Mouse (Mus musculus) adrenal gland (tissue): ENCODE results near the gene Mgat4d.
"Not testable (repeated sequence)": the region's sequence is repeated elsewhere in the genome, so short reads cannot be mapped to it uniquely, and the experiment has no call there.

ENCODE experiments used
- intact Hi-C: fragments of 180-260 bp; cut with DNase I; formaldehyde crosslinking; loops from one replicate; pipeline ENCODE4 v1.15.1; 2025

Mgat4d gene

DNA sequence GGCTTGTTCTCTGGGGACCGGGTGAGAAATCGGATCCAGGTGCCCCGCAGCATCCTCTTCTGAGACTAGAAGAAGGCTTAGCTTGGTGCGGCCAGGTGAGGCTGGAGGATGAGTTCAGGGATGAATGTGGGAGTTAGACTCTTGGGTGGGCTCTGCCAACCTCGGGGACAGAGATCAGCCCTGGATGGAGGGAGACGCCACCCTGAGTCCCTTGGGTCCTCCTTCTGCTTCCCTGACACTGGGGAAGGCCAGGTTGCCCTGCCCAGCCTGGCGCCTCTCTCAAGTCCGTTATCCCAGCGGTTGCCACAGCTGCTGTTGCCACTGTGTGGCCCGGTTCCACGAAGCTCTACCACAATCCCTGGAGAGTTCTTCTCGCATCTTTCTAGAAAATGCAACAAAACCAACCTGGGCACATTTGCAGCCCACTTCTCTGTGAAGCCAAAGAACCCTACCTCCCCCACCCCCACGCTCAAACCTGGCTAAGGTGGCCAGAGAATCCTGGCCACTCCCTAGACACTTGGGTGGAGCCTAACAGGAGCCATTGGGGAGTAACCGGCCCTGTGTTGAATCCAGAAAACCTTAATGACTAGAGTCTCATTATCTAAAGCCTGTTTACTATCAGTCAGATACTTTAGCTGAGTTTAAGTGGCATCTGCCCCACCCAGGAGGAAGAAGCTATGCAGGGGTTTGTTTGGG, 41.9 kb downstream of the Mgat4d start:
- intact Hi-C loops = no loop called here

DNA sequence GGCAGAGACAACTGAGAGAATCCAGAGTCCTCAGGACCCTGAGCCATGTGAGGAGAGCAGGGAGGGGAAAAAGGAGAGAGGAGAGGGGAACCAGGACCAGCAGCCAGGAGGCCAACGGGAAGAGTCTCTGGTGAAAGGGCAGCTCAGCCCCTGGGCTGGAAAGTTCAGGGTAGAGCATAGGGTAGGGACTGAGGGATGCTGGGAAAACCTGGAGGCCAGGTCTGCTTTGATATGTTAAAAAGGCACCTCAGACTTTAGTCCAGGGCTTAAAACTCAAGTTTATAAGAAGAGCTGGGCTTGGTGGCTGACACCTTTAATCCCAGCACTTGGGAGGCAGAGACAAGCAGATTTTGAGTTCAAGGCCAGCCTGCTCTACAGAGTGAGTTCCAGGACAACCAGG, 44.2 kb downstream of the Mgat4d start:
- intact Hi-C loops = no loop called here

DNA sequence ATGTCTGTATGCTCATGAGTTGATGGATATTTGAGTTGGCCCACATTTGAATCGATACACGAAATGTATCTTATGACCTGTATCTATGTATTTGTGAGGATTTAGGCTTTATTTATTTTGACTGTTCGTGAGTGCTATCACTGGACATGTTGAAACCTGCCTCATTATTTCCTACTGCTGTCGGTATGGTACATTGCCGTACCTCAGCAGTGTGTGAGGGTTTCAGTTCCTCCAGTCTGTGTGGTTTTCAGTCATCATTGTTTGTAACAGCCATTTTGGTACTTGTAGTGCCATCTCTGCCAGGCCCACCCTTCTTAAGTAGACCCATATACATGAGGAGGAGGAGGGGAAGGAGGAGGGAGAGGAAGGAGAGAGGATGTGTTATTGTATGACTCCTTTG, 46.1 kb downstream of the Mgat4d start:
- intact Hi-C loops = no loop called here

DNA sequence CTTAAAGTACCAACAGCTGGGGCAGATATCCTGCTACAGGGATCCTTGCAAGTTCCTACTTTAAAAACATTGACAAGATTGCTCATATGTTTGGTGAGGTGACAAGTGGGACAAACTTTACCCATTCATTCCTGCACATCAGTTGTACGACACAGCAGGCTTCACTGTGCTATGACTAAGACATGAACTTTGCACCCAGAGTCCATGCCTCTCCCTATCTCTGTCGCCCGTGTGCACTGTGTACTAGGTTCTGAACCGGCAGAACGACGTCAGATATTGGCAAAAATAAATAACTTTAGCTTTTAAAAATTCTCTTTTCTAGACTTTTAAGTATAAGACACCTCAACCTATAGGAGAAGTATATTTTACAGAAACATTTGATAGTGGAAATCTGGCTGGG, 48.4 kb downstream of the Mgat4d start:
- intact Hi-C loops = no loop called here

DNA sequence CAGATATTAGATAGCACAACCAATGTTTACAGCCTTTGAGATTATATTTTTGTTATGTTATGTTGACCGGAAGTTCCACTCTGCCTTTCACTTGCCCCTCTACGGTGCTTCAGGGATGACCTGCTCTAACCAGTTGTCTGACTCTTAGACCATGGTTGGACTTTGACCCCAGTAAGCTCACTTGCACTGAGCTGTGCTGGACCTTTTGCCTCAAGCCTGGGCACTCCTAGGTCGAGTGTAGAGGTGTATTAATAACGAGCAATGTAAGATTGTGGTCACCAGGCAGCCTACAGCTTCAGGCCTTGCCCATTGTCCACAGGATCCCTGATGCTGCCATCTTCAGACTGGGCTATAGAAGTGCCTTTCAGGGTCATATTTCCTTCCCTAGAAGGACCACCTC, 49.5 kb downstream of the Mgat4d start:
- intact Hi-C loops = no loop called here

DNA sequence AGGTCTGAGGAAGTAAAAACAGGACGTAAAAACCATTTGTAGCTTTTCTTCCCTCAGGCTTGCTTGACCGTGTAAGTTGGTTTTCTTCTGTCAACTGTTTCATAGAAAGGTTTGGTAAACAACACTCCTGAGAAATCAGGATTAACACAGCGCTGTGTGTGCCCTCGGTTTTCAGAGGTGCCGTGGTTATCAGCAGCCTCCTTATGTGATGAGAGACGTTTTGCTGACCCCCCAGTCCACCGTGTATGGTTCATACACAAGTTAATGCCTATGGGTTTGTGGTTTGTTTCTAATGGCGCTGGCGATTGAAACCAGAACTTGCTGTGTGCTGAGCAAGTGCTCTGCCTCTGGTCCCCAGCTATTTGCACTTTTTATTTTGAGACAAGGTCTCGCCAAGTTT, 57.3 kb downstream of the Mgat4d start:
- intact Hi-C loops = no loop called here

DNA sequence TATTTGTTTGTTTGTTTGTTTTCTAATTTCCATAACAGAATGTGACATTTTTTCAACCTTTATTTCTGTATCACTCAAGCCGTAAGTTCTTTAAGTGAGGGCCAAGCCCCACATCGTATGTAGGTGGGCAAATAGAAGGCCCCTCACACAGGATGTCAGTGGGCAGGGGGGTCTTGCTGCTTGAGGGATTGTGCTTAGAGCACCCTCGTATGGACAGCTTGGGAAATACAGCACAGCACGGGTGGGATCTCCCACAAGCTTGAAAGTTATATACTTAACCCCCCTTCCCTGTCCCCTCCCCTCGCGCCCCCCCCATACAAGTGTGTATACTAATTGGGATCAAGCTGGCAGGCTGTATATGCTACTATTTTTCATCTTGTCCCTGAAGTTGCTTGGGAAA, 58.6 kb downstream of the Mgat4d start:
- intact Hi-C loops = no loop called here

DNA sequence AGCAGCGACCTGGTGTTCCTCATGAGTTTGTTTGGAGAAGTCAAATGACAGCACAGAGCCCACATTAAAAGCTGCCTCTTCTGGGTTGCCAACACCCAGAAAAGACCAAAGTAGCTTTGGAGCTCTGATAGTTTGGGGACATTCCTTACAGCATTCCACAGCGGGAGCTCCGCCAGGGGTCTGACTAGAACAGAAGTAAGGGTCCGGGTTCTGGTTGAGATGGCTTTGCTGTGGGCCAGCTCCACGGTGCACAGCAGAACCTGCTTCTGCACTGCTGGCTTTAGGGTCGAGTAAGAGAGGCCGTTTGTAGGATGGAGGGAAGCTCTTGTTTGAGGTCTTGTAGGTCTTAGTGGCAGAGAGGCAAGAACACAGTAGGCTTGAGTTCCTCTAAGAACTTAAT, 60.2 kb downstream of the Mgat4d start:
- intact Hi-C loops = no loop called here

DNA sequence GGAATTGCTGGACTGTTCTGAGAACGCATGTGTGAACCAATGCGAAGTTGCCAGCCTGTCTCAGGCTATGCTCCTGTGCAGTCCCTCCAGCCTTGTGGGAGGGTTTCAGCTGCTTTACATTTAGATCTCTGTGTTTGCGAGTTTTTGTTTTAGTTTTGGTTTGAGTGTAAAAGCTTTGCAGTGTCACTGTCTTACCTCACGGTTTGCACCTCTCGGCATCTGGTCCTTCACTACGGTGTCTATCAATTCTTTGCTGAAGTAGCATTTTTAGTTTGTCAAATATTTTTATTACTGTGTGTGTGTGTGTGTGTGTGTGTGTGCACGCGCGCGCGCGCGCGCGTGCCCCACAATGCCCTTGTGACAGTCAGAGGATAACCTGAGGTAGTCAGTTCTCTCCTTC, 68.6 kb downstream of the Mgat4d start:
- intact Hi-C loops = no loop called here

DNA sequence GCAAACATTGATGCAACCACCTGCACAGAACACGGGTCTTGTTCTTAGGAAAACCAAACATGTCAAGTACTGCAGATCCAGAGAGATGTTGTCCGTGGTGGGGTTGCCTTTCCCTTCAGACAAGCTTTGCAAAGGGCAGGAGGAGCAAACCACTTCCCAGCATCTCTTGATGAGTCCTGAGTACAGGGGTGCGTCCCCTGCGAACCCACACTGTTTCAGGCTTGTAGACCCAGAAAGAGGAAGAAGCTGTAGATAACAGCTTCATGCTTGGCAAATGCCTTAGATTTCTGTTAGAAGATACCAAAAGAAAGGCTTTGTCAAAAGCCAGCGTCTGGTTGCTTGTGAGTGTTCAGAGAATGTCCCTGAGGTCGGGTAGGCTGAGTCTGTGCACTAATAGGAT, 69.7 kb downstream of the Mgat4d start:
- intact Hi-C loops = no loop called here

DNA sequence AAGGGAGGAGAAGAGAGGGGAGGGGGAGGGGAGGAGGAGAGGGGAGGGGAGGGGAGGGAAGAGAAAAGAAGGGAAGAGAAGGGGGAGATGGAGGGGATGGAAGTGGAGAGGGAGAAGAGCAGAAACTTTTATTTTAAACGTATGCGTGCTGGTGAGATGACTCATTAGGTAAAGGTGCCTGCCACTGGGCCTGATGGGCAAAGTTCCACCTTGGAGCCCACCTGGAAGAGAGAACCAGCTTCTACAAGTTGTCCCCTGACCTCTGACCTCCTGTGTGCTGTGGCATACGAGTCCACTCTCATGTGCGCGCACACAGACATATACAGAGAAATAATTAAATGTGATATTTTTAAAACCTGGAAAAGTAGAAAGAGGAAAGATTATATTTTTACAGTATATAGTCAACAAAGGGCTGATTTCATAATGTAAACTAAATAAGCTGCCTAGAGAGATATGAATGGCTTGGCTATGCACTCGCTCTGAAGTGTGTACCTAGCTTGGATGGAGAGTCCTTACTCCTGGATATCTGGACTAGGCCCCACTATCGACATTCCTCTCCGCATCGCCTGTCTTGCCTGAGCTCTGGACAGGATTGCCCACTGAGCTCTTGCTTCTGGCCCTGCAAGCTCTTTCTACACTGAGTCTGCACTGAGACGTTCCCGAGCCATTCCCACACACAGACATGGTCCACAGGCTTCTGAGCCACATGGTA, 70.7 kb downstream of the Mgat4d start:
- intact Hi-C loops = no loop called here

DNA sequence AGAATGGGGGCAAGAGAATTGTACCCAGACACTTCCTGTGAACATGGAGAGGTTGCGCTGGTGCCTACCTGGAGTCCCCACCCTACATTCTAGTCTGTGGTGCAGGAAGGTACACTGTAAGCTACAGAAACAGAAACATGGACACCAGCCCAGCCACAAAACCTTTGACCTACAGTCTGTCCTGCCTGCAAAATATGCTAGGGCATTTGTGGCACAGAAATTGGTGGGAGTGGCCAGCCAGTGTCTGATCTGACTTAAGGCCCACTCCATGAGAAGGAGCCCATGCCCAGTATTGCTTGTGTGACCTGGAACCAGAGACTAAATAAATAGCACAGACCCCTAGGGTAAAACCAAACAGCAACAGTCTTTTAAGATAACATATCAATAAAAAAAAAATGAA, 73.1 kb downstream of the Mgat4d start:
- intact Hi-C loops = no loop called here

DNA sequence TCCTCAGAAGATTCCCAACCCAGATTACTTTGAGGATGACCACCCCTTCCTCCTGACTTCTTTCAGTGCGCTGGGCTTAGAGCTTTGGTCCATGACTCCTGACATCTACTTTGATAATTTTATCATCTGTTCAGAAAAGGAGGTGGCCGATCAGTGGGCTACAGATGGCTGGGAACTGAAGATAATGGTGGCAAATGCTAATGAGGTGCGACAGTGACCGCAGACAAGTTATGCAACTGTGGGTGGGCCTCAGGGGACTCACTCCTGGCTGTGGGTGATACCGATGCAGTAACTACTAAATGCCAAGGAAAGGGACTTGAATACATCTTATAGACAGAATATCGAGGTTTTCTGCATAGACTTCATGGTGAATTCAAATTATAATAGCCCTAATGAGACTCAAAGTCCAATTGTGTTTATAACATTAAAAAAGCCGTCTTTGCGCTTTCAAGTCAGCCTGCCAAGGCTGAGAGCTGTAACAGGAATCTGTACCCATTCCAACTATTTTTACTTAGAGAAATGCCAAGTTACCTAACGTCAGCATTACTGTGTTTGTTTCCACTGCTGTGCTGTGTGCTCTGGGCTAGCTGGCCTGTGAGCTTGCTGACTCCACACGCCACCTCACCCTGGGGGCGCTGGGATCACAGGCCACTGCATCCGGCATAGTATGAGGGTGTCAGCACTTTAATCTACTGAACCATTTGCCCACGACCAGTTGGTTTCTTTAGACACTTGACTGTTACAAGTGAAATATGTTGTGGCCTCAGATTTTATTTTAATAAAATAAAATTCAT, 75.0 kb downstream of the Mgat4d start:
- intact Hi-C loops = no loop called here

DNA sequence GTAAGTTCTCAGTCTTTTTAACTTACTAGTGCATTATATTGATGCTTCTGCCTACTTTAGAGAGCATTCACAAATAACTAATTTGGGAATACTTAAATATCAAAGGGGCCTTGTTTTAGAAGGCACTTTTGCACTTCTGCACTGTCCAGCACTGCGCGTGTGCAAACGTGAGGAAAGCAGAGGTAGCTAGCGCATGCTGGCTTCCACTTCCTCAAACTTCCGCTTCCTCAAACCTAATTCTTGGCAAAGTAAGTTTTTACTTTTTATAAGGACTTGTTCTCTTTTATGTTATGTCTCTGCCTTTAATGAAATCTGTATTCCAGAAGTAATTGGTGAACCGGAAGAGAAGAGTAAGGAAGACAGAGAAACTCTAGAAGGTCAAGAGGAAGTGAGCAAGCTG, 76.9 kb downstream of the Mgat4d start:
- intact Hi-C loops = no loop called here

DNA sequence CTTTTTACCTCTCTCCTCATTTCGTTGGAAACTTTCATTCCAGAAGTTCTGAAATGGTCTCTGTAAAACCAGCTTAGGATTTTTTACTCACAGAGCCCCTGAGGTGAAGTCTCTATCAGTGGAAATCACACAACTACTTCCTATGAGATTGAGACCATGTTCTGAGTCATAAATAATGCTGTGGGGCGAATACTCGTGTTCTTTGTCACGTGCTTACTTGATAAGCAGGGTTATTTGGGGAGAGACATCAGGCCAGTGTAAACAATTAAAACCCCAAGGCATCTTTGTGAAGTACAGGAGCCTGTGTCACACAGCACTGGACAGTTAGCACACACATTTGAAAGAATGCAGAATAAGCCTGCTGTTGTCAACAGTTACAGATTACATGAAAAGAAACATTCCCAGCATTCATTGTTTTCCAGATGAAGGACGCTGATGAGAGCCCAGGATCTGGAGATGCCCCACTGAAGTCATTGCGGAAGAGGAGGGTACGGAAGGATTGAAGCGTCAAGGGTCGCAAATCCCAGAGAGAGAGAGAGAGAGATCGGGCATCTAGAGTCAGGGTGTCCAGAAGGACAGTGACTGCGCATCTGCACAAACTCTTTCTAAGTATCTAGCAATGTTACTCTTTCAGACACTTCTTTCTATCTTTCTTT, 78.0 kb downstream of the Mgat4d start:
- intact Hi-C loops = no loop called here

DNA sequence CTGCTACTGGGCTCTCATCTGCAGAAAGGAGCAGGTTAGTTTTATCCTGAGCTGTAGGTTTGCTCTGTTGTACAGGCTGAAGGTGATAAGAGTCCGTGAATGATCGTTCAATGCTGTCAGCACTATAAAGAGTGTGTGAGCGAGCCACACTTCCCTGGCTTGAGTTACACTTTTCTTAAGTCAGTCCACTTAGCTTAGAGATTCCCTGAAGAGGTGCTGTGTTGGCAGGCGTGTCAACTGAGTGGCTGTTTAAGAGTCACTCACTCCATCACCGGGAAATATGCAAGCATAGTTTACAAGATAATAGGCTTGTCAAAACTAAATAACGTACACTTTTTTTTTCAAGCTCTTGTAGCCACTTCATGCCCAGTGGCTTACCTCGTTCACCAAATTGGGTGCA, 78.7 kb downstream of the Mgat4d start:
- intact Hi-C loops = no loop called here

DNA sequence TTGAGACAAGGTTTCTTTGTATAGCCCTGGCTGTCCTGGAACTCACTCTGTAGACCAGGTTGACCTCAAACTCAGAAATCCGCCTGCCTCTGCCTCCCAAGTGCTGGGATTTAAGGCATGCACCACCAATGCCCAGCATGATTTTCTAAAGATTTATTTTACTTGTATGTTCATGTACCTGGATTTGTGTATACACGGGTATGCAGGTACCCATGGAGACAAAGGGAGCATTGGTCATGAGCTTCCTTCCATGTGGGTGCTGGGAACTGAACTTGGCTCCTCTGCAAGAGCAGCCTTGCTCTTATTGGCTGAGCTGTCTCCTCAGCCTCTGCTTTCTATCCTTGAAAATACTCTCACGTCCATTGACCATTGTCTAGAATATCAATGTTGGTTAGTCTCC, 80.3 kb downstream of the Mgat4d start:
- intact Hi-C loops = not testable (repeated sequence)

DNA sequence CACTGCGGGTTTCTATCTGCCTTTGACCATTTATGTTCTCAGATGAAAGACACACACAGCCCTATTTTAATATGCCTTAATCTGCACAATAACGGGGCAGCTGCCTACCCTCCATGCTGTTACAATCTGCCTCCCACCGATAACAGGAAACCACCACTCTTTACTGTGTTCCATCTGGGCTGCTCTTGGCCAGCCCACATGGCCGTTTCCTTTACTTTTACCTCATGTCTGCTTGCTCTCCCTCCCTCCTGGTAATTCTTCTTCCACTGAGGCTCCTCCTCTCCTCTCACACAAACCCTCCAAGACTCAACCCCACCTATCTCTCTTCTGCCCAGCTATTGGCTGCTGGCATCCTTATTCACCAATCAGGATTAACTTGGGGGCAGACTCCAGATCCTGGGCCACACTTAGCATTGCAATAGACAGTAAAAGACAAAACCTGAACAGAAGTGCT, 80.8 kb downstream of the Mgat4d start:
- intact Hi-C loops = no loop called here
